Mouse (Mus musculus) spleen, adult 2 months (tissue): ENCODE measurements around the gene Nav3. TPM values are rescaled to one million over a fixed set of nuclear protein-coding genes. Genes with fewer than 3 reads are reported as not detected.
"Not testable (repeated sequence)": the region's sequence is repeated elsewhere in the genome, so short reads cannot be mapped to it uniquely, and the experiment has no call there.

Source experiments
- DNase-seq, 2 experiments: peaks; one replicate each; pipeline versions ENCODE4 v3.0.0 to v3.0.0-alpha.2; 2012 to 2021; ENCODE audit warnings: low spot score in 2 of 2, low read depth in 1 of 2
- H3K27ac ChIP-seq: fragments of 200-500 bp; 2 replicates; pipeline ENCODE4 v1.5.1; 2012; ENCODE audit warnings: low read length, inconsistent platforms; ENCODE audit not compliant: insufficient read depth
- H3K27me3 ChIP-seq: fragments of 200-500 bp; 2 replicates; pipeline ENCODE4 v1.6.1; 2012; ENCODE audit warnings: mild to moderate bottlenecking, moderate library complexity, low read length, inconsistent platforms; ENCODE audit not compliant: control insufficient read depth, insufficient read depth
- H3K36me3 ChIP-seq: fragments of 200-500 bp; 2 replicates; pipeline ENCODE4 v1.6.1; 2012; ENCODE audit warnings: mild to moderate bottlenecking, low read length, inconsistent platforms; ENCODE audit not compliant: control insufficient read depth, insufficient read depth
- H3K4me1 ChIP-seq: fragments of 200-500 bp; 2 replicates; pipeline ENCODE4 v1.6.1; 2011; ENCODE audit warnings: inconsistent platforms; ENCODE audit not compliant: control insufficient read depth, insufficient read depth, insufficient read length
- H3K4me3 ChIP-seq: fragments of 200-500 bp; 2 replicates; pipeline ENCODE4 v1.5.1; 2011; ENCODE audit warnings: mild to moderate bottlenecking, inconsistent platforms; ENCODE audit not compliant: insufficient read depth, insufficient read length; ENCODE audit errors: extremely low read depth
- CTCF ChIP-seq: fragments of 200-500 bp; IDR thresholded peaks from 2 replicates; pipeline ENCODE4 v1.5.1; 2011; ENCODE audit warnings: mild to moderate bottlenecking, inconsistent platforms; ENCODE audit not compliant: insufficient read depth, insufficient read length, insufficient replicate concordance; ENCODE audit errors: extremely low read depth
- POLR2A ChIP-seq: fragments of 200-500 bp; IDR thresholded peaks from 2 replicates; pipeline ENCODE4 v1.6.1; 2011; ENCODE audit warnings: low read depth, low read length, inconsistent platforms
- WGBS: fragments of 180-500 bp; shearing (Covaris S2); methylation state at CpG from one replicate; pipeline ENCODE4 v1.1.7; 2018; 5-methylcytosine and 5-hydroxymethylcytosine counted together
- polyA plus RNA-seq: library from polyadenylated mRNA; depleted of rRNA; stranded (reverse); fragments of >200 nt; gene quantifications from 2 replicates; pipeline ENCODE4 v1.2.3, GENCODE M21; 2012

Nav3 gene
- polyA plus RNA-seq, 1 experiment: 0.39 TPM

DNA sequence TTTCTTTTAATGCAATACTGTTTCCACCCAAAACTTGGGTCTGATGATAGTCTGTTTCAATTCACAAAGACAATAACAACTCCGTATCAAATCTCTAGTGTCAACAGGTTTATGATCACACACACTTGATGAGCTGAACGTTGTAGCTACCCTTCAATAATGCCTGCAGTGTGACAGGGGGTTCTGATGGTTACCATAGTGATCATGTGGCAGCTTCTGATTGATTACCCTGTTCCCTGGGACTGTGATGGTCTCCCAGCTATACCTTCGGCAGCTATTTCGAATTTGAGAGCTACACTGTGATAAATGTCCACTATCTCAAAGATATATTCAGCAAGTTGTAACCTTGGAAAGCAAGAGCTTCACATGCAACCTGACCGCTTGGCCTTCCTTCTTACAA lies 39.0 kb downstream of the Nav3 start:
- 79% methylated on average over 5 of the region's 5 CpGs for WGBS

DNA sequence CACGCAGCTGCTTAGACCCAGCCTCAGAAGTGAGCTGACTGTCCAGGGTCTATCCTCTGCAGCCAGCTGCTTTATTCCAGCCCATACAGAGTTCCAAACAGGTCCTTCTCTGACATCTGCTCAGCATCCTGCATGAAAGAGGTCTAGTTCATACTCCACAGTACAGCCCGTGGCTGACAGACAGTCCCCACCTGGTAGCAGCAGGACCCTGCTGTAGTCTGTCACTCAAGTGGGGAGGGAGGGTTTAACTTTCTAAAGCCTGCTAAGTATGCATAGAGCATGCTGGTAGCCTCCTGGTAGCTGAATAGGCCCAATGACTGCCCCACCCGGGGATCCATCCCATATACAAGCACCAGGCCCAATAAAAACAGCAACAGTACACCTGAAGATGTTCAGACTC lies 40.4 kb downstream of the Nav3 start:
- no peak overlapping the region for H3K4me3 ChIP-seq
- H3K36me3 ChIP-seq: no peaks in the 10 kb centered on the region
- WGBS: 72% methylated on average over 3 of the region's 3 CpGs
- no peak overlapping the region for H3K27ac ChIP-seq
- TF ChIP-seq CTCF: no peak
- DNase-seq: no peak
- H3K27me3 ChIP-seq: no peaks in the 10 kb centered on the region
- H3K4me1 ChIP-seq: no peaks in the 10 kb centered on the region

More for the DNA sequence above, 39.0 kb downstream of the Nav3 start:
- no peaks in the 10 kb centered on the region for H3K4me1 ChIP-seq
- TF ChIP-seq CTCF (no peak), POLR2A (no peak)
- H3K27ac ChIP-seq: no peak overlapping the region
- H3K4me3 ChIP-seq: no peak overlapping the region
- no peaks in the 10 kb centered on the region for H3K36me3 ChIP-seq
- H3K27me3 ChIP-seq: no peaks in the 10 kb centered on the region
- no peak for DNase-seq

DNA sequence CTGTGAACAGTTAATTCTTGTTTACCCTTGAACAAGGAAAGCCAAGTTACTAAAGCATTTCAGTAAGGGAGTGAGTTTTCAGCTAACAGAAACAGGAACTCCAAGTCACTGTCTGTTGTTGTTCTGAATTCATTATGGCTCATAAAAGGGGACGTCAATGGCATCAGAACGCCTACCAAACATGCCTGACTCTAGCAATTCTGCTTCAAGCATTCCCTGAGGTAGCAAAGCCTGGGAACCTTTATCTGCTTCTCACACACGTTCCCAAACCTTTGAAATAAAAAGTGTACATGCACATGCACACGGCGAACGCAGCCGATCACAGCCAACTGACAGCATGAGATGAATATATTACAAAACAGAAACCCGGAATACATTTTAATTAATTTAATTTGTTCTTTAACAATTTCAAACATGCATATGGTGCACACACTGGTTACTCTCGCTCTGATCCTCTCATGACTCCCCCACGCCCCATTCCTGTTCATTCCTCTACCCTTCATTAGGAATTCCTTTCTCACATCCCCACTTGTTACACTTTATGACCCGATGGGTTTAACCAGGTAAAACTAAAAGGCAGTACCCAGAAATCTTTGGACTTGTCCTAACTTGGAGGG lies 42.6 kb downstream of the Nav3 start:
- Histone ChIP-seq H3K4me1 (no peaks in the 10 kb centered on the region), H3K4me3 (no peak overlapping the region), H3K36me3 (no peaks in the 10 kb centered on the region), H3K27ac (no peak overlapping the region), H3K27me3 (no peaks in the 10 kb centered on the region)
- no peak for DNase-seq
- TF ChIP-seq CTCF (no peak), POLR2A (no peak)
- 79% methylated on average over 11 of the region's 11 CpGs for WGBS

DNA sequence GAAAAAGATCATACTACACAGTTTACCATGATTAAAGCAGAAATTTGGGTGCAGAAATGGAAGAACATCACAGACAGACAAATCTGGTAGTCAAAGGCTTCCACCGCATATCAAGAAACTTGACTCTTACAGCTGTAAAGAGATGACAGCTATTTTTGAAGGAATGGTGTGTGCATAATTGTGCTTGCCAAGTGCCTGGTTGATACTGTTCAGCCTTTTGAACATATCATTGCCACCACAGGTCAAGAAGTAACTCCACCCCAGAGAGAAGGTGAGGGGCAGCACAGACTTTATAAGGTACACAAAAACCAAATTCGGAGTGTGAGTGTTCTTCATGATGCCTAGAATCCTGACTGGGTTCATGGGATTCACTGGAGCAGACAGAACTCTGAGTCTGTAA lies 53.1 kb downstream of the Nav3 start:
- Histone ChIP-seq H3K27ac (no peak overlapping the region), H3K27me3 (no peaks in the 10 kb centered on the region), H3K4me1 (no peaks in the 10 kb centered on the region), H3K4me3 (no peak overlapping the region), H3K36me3 (no peaks in the 10 kb centered on the region)
- no peak for TF ChIP-seq CTCF
- TF ChIP-seq POLR2A: no peak
- WGBS: 82% methylated on average over 2 of the region's 2 CpGs
- no peak for DNase-seq

DNA sequence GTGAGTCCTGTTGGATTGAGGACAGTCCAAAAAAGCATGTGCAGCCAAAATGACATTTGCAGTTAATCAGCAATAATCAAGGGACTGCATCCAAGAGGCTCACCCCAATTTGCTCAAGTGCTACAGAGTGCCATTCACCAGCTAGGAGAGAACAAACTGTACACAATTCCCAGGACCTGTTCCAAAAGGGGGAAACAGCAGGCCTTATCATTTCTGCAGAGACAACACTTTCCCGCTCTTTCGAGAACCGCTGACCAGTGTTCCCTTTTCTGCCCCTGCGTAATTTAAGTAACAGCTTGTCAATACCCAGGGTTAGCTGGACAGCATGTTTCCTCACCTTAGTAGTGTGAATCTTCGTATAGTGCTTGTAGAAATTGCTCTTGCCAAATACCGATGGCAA lies 55.4 kb downstream of the Nav3 start:
- Histone ChIP-seq H3K4me3 (no peak overlapping the region), H3K27ac (no peak overlapping the region), H3K36me3 (no peaks in the 10 kb centered on the region), H3K27me3 (no peaks in the 10 kb centered on the region), H3K4me1 (no peaks in the 10 kb centered on the region)
- 91% methylated on average over 6 of the region's 6 CpGs for WGBS
- no peak for DNase-seq
- no peak for TF ChIP-seq POLR2A
- TF ChIP-seq CTCF: no peak

DNA sequence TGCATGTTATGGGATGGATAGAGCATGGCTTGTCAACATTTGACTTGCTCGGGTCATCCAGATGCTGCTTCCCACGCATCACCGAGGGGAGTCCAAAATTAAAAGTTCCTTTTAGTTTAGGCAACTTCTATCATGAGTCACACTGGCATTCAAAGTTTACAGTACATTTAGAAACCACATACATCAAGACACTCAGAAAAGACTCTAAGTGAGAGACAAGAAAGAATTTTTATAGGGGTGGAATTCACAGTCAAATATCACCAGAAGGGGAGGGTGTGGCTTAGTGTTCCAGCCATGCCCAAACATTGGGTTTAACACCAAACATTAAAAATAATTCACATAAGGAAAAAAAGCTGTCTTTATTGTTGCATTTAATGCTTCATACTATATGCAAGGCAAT lies 57.4 kb downstream of the Nav3 start:
- H3K36me3 ChIP-seq: no peaks in the 10 kb centered on the region
- no peaks in the 10 kb centered on the region for H3K4me1 ChIP-seq
- H3K27me3 ChIP-seq: no peaks in the 10 kb centered on the region
- DNase-seq: no peak
- TF ChIP-seq CTCF (no peak), POLR2A (no peak)
- 87% methylated on average over 3 of the region's 3 CpGs for WGBS
- H3K27ac ChIP-seq: no peak overlapping the region
- H3K4me3 ChIP-seq: no peak overlapping the region

DNA sequence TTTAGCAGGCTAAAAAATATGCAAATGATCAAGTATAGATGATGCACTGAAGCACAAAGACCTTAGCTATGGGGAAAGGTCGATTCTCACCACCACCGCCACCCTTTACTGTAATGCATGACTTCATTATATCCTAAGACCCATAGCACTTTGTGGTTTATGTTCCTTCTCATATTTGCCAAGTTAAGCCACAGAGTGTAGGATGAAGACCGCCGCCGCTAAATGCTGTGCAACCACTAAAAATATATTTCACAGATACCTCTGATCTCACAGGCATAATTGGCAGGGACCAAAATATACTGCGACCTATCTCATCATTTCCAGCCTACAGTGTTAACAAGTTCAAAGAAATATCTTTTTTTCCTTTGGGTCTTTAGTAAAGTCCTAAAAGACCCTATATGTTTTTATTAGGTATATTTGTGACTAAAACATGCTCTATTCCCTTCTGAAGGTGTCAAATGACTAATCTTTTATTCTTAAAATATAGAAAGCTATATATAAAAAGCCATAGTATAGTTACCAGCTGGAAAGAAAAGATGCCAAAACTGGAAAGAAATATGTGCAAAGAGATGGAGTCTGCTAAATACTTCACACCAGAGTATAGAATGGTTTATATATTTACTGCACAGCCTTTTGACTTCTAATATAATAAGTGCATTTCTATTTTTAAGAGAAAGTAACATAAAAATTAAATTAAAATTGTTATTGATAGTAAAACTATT lies 69.4 kb downstream of the Nav3 start:
- no peak overlapping the region for H3K4me3 ChIP-seq
- no peak for TF ChIP-seq POLR2A
- no peak for TF ChIP-seq CTCF
- H3K27me3 ChIP-seq: no peaks in the 10 kb centered on the region
- no peaks in the 10 kb centered on the region for H3K4me1 ChIP-seq
- no peak overlapping the region for H3K27ac ChIP-seq
- H3K36me3 ChIP-seq: no peaks in the 10 kb centered on the region
- WGBS: 88% methylated on average over 6 of the region's 6 CpGs
- DNase-seq: no peak

DNA sequence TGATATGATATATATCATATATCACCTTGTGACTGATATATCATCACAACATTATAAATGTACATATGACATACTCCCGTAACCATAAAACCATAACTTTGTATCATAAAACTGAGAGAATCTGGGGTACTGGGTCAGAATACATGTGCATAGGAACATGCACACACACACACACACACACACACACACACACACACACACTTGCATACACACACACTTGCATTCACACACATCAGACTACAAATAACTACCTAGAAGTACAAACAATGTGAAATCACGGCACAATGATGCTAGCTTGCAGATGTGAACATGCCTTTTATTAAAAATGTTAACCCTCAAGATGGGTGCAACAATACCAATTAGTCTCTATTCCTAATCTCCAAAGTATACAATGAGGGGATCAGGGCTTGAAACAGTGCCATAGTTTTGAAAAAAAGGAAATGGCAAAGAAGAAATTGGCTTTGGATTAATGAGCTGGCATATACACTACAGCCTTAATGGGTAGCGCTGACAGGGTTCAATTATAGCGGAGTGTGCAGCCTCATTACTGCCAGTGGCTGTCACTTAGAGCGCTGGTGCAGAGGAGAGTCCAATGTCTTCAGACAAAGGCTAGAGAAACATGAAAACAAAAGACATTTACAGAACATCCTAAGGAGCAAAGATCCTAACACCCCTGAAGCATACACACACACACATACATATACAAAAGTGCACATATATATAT lies 72.3 kb downstream of the Nav3 start:
- DNase-seq, H3K27me3 ChIP-seq, H3K27ac ChIP-seq, H3K4me3 ChIP-seq, H3K4me1 ChIP-seq, H3K36me3 ChIP-seq: not testable (repeated sequence)
- WGBS: 88% methylated on average over 5 of the region's 5 CpGs
